8 mouse cellular contexts compared by ENCODE assay signal in genomic region chr11:80351832-80352430, GRCm38 (mm10). TPM values are rescaled to one million over a fixed set of nuclear protein-coding genes. Genes with fewer than 3 reads are reported as not detected.
A peak's percentile ranks its signal among the peaks of the same experiment; 100 is the strongest.
DNase-seq lines count a peak whose midpoint lies in the region; ATAC-seq lines count a peak whose summit lies in the region.

No protein-coding gene starts in this region.

- H3K27me3 ChIP-seq in forebrain, embryonic 10.5 days (ENCODE audit: poor library complexity, severe bottlenecking) = no peaks in the 10 kb centered on the region
- no peaks in the 10 kb centered on the region for H3K27me3 ChIP-seq in forebrain, embryonic 13.5 days
- no peaks in the 10 kb centered on the region for H3K27me3 ChIP-seq in forebrain, embryonic 16.5 days (replicated peaks; ENCODE audit: control insufficient read depth, insufficient read depth, low read length)
- no peaks in the 10 kb centered on the region for H3K27me3 ChIP-seq in hindbrain, embryonic 13.5 days

- ATAC-seq in forebrain, embryonic 13.5 days = no peak
- ATAC-seq in forebrain, embryonic 16.5 days = peak; percentile 69; the same call in 1 of the 2 replicates
- ATAC-seq in hindbrain, embryonic 13.5 days (ENCODE audit: low FRiP score) = 0 out of 2 replicates have a peak, but pooled peaks have one; percentile 36

- H3K9me3 ChIP-seq in forebrain, embryonic 10.5 days = no peaks in the 10 kb centered on the region
- H3K9me3 ChIP-seq in forebrain, embryonic 13.5 days (replicated peaks) = no peaks in the 10 kb centered on the region
- no peaks in the 10 kb centered on the region for H3K9me3 ChIP-seq in forebrain, embryonic 16.5 days (ENCODE audit: control insufficient read depth, low read length)
- no peaks in the 10 kb centered on the region for H3K9me3 ChIP-seq in hindbrain, embryonic 13.5 days

- no peak overlapping the region for H3K27ac ChIP-seq in forebrain, embryonic 10.5 days
- H3K27ac ChIP-seq in forebrain, embryonic 13.5 days = no peak overlapping the region
- no peak overlapping the region for H3K27ac ChIP-seq in forebrain, embryonic 16.5 days (ENCODE audit: low read length)
- H3K27ac ChIP-seq in hindbrain, embryonic 13.5 days = no peak overlapping the region

- H3K4me2 ChIP-seq in forebrain, embryonic 13.5 days = no peak overlapping the region
- H3K4me2 ChIP-seq in forebrain, embryonic 16.5 days (ENCODE audit: low read length) = no peak overlapping the region
- no peak overlapping the region for H3K4me2 ChIP-seq in hindbrain, embryonic 13.5 days

- H3K4me1 ChIP-seq in forebrain, embryonic 10.5 days = no peaks in the 10 kb centered on the region
- no peaks in the 10 kb centered on the region for H3K4me1 ChIP-seq in forebrain, embryonic 13.5 days
- H3K4me1 ChIP-seq in forebrain, embryonic 16.5 days (replicated peaks; ENCODE audit: control insufficient read depth, insufficient read depth, low read length) = no peaks in the 10 kb centered on the region
- peaks cover 3% of the 10 kb centered on the region; the same call in 1 of the 2 replicates for H3K4me1 ChIP-seq in hindbrain, embryonic 13.5 days (replicated peaks)

- H3K36me3 ChIP-seq in forebrain, embryonic 10.5 days (replicated peaks) = no peaks in the 10 kb centered on the region
- peaks cover 13% of the 10 kb centered on the region for H3K36me3 ChIP-seq in forebrain, embryonic 13.5 days (ENCODE audit: poor library complexity, severe bottlenecking)
- no peaks in the 10 kb centered on the region for H3K36me3 ChIP-seq in forebrain, embryonic 16.5 days (ENCODE audit: control insufficient read depth, insufficient read depth)
- H3K36me3 ChIP-seq in hindbrain, embryonic 13.5 days = no peaks in the 10 kb centered on the region

- WGBS in forebrain, embryonic 10.5 days = 78% methylated on average over 5 of the region's 5 CpGs
- WGBS in forebrain, embryonic 13.5 days = 71% methylated on average over 5 of the region's 5 CpGs
- WGBS in forebrain, embryonic 16.5 days = 73% methylated on average over 5 of the region's 5 CpGs
- WGBS in hindbrain, embryonic 13.5 days = 77% methylated on average over 5 of the region's 5 CpGs

- DNase-seq in forebrain, embryonic 10.5 days (ENCODE audit: extremely low spot score, low spot score) = peak; percentile 79
- DNase-seq in c-Kit-positive CD71-positive TER-119-negative erythroid progenitor cells, embryonic 14.5 days (ENCODE audit: low read depth) = peak; percentile 64
- peak; percentile 81 to 91 for DNase-seq in left cerebral cortex, postnatal 14 days (ENCODE audit: low spot score in 2 of 2)
- DNase-seq in naive thymus-derived CD4-positive, alpha-beta T cell, adult 2 months (ENCODE audit: low read depth) = peak; percentile 86
- peak; percentile 75 to 94 for DNase-seq in spleen, postnatal 4 days (ENCODE audit: low spot score in 2 of 2)

- H3K4me3 ChIP-seq in forebrain, embryonic 10.5 days = no peak overlapping the region
- no peak overlapping the region for H3K4me3 ChIP-seq in forebrain, embryonic 13.5 days
- no peak overlapping the region for H3K4me3 ChIP-seq in forebrain, embryonic 16.5 days (replicated peaks; ENCODE audit: low read length)
- H3K4me3 ChIP-seq in hindbrain, embryonic 13.5 days = no peak overlapping the region

- no peak overlapping the region for H3K9ac ChIP-seq in forebrain, embryonic 13.5 days
- no peak overlapping the region for H3K9ac ChIP-seq in forebrain, embryonic 16.5 days (replicated peaks; ENCODE audit: low read depth, low read length)
- no peak overlapping the region for H3K9ac ChIP-seq in hindbrain, embryonic 13.5 days

- intact Hi-C loops in left cerebral cortex, postnatal 14 days (cut with DNase I) = loop anchor here (2.0 to 5.0 kb wide), 2 partner anchors 50 to 65 kb away; partner anchors contain the start of gene Rhbdl3

RNA-seq across cellular contexts. Expression of gene 5730455P16Rik, which starts 25.9 kb away (rescaled TPM):
- polyA plus RNA-seq in forebrain, embryonic 10.5 days (2016; fragmentation: Nextera tagmentation; extraction: Ambion mirVana) = 26.5 and 29.4 TPM in 2 replicates
- 30.3 and 32.3 TPM in 2 replicates for polyA plus RNA-seq in forebrain, embryonic 13.5 days (2015; fragmentation: Nextera tagmentation; extraction: Ambion mirVana)
- 35.3 and 41.6 TPM in 2 replicates for polyA plus RNA-seq in forebrain, embryonic 16.5 days (2015; fragmentation: Nextera tagmentation; extraction: Ambion mirVana)
- 30.8 and 37.3 TPM in 2 replicates for polyA plus RNA-seq in hindbrain, embryonic 13.5 days (2015; fragmentation: Nextera tagmentation; extraction: Ambion mirVana)
- 10 to 100 TPM; 48.4 to 50.3 TPM for total RNA-seq in left cerebral cortex, postnatal 14 days (2021)

RNA-seq across cellular contexts. Expression of gene Zfp207, which starts 31.1 kb away (rescaled TPM):
- polyA plus RNA-seq in forebrain, embryonic 10.5 days (2016; fragmentation: Nextera tagmentation; extraction: Ambion mirVana) = 301 and 320 TPM in 2 replicates
- 266 and 272 TPM in 2 replicates for polyA plus RNA-seq in forebrain, embryonic 13.5 days (2015; fragmentation: Nextera tagmentation; extraction: Ambion mirVana)
- polyA plus RNA-seq in forebrain, embryonic 16.5 days (2015; fragmentation: Nextera tagmentation; extraction: Ambion mirVana) = 246 and 250 TPM in 2 replicates
- 210 and 214 TPM in 2 replicates for polyA plus RNA-seq in hindbrain, embryonic 13.5 days (2015; fragmentation: Nextera tagmentation; extraction: Ambion mirVana)
- 100 to 1,000 TPM; 140 to 143 TPM for total RNA-seq in left cerebral cortex, postnatal 14 days (2021)

RNA-seq across cellular contexts. Expression of gene Rhbdl3, which starts 51.2 kb away (rescaled TPM):
- 3.1 and 3.6 TPM in 2 replicates for polyA plus RNA-seq in forebrain, embryonic 10.5 days (2016; fragmentation: Nextera tagmentation; extraction: Ambion mirVana)
- polyA plus RNA-seq in forebrain, embryonic 13.5 days (2015; fragmentation: Nextera tagmentation; extraction: Ambion mirVana) = 24.9 and 27.5 TPM in 2 replicates
- polyA plus RNA-seq in forebrain, embryonic 16.5 days (2015; fragmentation: Nextera tagmentation; extraction: Ambion mirVana) = 12.2 and 13.5 TPM in 2 replicates
- polyA plus RNA-seq in hindbrain, embryonic 13.5 days (2015; fragmentation: Nextera tagmentation; extraction: Ambion mirVana) = 14.0 and 16.0 TPM in 2 replicates
- 10 to 100 TPM; 30.3 to 31.9 TPM for total RNA-seq in left cerebral cortex, postnatal 14 days (2021)
